Mouse (Mus musculus): ENCODE data around the gene Msx3.

GRCm38 (mm10) chr7:140082242-140082678 is 33.4 kb upstream of the Msx3 start, which contains the start of gene Caly:
- TF ChIP-seq CTCF (IDR thresholded peaks at IDR 0.05; ENCODE audit: low read depth, low read length) (peak; percentile 41), POLR2A (IDR thresholded peaks at IDR 0.05; ENCODE audit: insufficient read depth, low read length) (no peak), EP300 (IDR thresholded peaks at IDR 0.05; ENCODE audit: insufficient read depth, low read depth, low read length) (no peak)

All from ES-Bruce4 (cell line).